Mouse (Mus musculus) liver, embryonic 15.5 days (tissue): Measurements from ENCODE around the gene Dcaf5. TPM values are rescaled to one million over a fixed set of nuclear protein-coding genes. Genes with fewer than 3 reads are reported as not detected.

ENCODE experiments used
- ATAC-seq: fragments of 200-750 bp; cut with Nextera tagmentation; 2 replicates; pipeline ENCODE4 v1.8.0; 2017; ENCODE audit warnings: moderate number of reproducible peaks, mild to moderate bottlenecking, moderate library complexity; ENCODE audit not compliant: insufficient read depth
- H3K27ac ChIP-seq: fragments of 300-500 bp; sonication (generic); replicated peaks from 2 replicates; pipeline ENCODE4 v1.5.1; 2015; ENCODE audit warnings: mild to moderate bottlenecking, inconsistent platforms
- H3K27me3 ChIP-seq: fragments of 300-500 bp; sonication (generic); 2 replicates; pipeline ENCODE4 v1.6.1; 2015; ENCODE audit warnings: mild to moderate bottlenecking, inconsistent platforms
- H3K36me3 ChIP-seq: fragments of 300-500 bp; sonication (generic); replicated peaks from 2 replicates; pipeline ENCODE4 v1.6.1; 2015; ENCODE audit warnings: moderate library complexity, mild to moderate bottlenecking, inconsistent platforms
- H3K4me1 ChIP-seq: fragments of 300-500 bp; sonication (generic); replicated peaks from 2 replicates; pipeline ENCODE4 v1.6.1; 2015; ENCODE audit warnings: inconsistent platforms
- H3K4me2 ChIP-seq: fragments of 300-500 bp; sonication (generic); 2 replicates; pipeline ENCODE4 v1.6.1; 2015; ENCODE audit warnings: moderate library complexity, mild to moderate bottlenecking, inconsistent platforms
- H3K4me3 ChIP-seq: fragments of 300-500 bp; sonication (generic); replicated peaks from 2 replicates; pipeline ENCODE4 v1.5.1; 2015; ENCODE audit warnings: mild to moderate bottlenecking, inconsistent platforms
- H3K9ac ChIP-seq: fragments of 300-500 bp; sonication (generic); 2 replicates; pipeline ENCODE4 v1.6.1; 2015; ENCODE audit warnings: moderate library complexity, mild to moderate bottlenecking, inconsistent platforms
- H3K9me3 ChIP-seq: fragments of 300-500 bp; sonication (generic); replicated peaks from 2 replicates; pipeline ENCODE4 v1.6.1; 2016; ENCODE audit warnings: inconsistent platforms
- WGBS: fragments of 180-500 bp; shearing (Covaris S2); methylation state at CpG from one replicate; pipeline ENCODE4 v1.1.7; 2015; ENCODE audit warnings: mixed read lengths; ENCODE audit not compliant: insufficient replicate concordance; 5-methylcytosine and 5-hydroxymethylcytosine counted together
- polyA plus RNA-seq: library from polyadenylated mRNA; unstranded; fragments of >200 nt; fragmentation: Nextera tagmentation; extraction: Ambion mirVana; gene quantifications from 2 replicates; pipeline ENCODE4 v1.2.1, GENCODE M21; 2015

Dcaf5 gene
- polyA plus RNA-seq, 1 experiment from 2014 or later: 2.2 TPM

DNA sequence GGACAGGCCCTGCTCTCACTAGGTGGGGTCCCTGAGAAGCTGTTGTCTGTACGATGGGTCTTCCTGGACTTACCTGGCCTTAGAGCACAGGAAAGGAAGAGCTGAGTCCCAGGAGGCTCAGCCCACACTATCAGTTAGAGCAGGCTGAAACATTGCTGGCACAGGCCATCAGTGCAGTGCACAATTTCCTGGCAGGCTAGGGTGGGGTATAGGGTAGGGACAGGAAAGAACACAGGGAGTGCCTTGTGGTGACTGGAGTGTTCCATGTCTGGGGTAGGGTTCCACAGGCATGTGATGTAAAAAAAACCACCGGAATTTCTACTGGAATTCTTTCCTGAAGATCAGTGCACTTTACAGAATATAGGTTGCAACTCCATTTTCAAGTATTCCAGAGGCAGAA lies 117.3 kb downstream of the Dcaf5 start:
- ATAC-seq: no peak
- H3K36me3 ChIP-seq: no peaks in the 10 kb centered on the region
- no peak overlapping the region for H3K9ac ChIP-seq
- H3K27ac ChIP-seq: no peak overlapping the region
- H3K4me2 ChIP-seq: no peak overlapping the region
- no peaks in the 10 kb centered on the region for H3K4me1 ChIP-seq
- no peak overlapping the region for H3K4me3 ChIP-seq
- WGBS: 41% methylated on average over 2 of the region's 2 CpGs
- no peaks in the 10 kb centered on the region for H3K27me3 ChIP-seq
- H3K9me3 ChIP-seq: no peaks in the 10 kb centered on the region

DNA sequence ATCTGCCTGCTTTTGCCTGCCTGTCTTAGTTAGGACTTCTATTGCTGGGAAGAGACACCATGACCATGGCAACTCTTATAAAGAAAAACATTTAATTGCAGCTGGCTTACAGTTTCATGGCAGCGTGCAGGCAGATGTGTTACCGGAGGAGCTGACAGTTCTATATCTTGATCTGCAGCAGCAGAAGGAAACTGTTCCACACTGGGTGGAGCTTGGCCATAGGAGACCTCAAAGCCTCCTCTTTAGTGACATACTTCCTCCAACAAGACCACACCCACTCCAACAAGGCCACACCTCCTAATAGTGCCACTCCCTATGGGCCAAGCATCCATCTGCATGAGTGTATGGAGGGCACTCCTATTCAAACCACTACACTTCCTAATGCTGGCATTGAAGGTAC lies 121.1 kb downstream of the Dcaf5 start:
- Histone ChIP-seq H3K27ac (no peak overlapping the region), H3K4me3 (no peak overlapping the region), H3K4me2 (no peak overlapping the region), H3K27me3 (no peaks in the 10 kb centered on the region), H3K4me1 (no peaks in the 10 kb centered on the region; the same call in 1 of the 2 replicates), H3K9me3 (no peaks in the 10 kb centered on the region), H3K9ac (no peak overlapping the region), H3K36me3 (no peaks in the 10 kb centered on the region)
- 34% methylated on average over 2 of the region's 2 CpGs for WGBS
- ATAC-seq: no peak

DNA sequence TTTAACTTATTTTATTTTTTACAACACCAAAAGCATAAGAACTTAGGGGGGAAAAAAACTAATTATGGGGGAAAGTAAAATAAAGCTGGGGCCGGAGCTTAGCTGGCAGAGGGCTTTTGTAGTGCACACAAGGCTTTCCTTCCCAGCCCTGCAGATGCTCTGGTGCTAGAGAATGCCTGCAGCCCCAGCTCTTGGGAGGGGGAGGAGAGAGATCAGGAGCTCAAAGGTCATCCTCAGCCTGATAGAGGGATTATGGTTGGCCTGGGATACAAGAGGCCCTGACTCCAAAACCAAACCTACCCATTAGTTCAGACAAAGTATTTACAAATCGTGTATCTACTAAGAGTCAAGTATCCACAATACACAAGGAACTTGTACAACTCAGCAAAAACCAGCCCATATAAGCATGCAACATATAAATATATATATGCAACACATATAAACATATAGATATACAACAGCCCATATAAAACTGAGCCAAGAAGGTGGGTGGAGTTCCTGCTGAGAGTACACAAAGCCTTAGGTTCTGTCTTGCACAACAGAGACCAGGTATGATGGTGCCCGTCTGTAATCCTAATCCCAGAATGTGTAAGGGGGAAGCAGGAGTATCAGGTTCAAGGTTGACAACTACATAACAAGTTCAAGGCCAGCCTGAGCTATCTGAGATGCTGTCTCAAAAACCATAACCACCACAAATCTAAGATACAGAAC lies 124.3 kb downstream of the Dcaf5 start:
- H3K4me3 ChIP-seq: no peak overlapping the region
- ATAC-seq: no peak
- H3K27me3 ChIP-seq: no peaks in the 10 kb centered on the region

DNA sequence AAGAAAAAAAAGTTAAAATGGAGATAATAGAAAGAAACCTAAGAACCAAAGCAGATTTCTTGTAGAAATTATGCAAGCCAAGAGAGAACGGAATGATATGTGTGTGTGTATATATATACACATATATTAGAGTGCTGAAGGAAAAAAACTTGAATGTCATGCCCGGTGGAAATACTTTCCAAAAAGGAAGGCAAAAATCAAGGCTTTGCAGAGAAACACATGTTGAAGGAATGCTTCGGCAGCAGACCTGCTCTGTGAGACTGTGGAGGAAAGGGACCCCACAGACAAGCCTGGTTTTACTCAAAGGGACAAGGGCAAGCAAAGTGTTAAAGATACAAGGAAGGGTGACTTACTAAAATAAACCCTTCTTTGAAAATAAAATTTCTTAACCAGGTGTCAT lies 128.8 kb downstream of the Dcaf5 start:
- no peaks in the 10 kb centered on the region for H3K9me3 ChIP-seq
- no peaks in the 10 kb centered on the region for H3K27me3 ChIP-seq
- no peak overlapping the region for H3K27ac ChIP-seq
- no peaks in the 10 kb centered on the region for H3K36me3 ChIP-seq
- H3K4me1 ChIP-seq: no peaks in the 10 kb centered on the region; the same call in 1 of the 2 replicates
- no peak overlapping the region for H3K4me2 ChIP-seq
- WGBS: 72% methylated on average over 3 of the region's 3 CpGs
- ATAC-seq: no peak
- H3K4me3 ChIP-seq: no peak overlapping the region
- H3K9ac ChIP-seq: no peak overlapping the region

More for the DNA sequence above, 124.3 kb downstream of the Dcaf5 start:
- H3K9me3 ChIP-seq: no peaks in the 10 kb centered on the region
- H3K4me1 ChIP-seq: no peaks in the 10 kb centered on the region; the same call in 1 of the 2 replicates
- H3K36me3 ChIP-seq: no peaks in the 10 kb centered on the region
- no peak overlapping the region for H3K4me2 ChIP-seq
- no peak overlapping the region for H3K9ac ChIP-seq
- 55% methylated on average over 3 of the region's 3 CpGs for WGBS
- no peak overlapping the region for H3K27ac ChIP-seq

DNA sequence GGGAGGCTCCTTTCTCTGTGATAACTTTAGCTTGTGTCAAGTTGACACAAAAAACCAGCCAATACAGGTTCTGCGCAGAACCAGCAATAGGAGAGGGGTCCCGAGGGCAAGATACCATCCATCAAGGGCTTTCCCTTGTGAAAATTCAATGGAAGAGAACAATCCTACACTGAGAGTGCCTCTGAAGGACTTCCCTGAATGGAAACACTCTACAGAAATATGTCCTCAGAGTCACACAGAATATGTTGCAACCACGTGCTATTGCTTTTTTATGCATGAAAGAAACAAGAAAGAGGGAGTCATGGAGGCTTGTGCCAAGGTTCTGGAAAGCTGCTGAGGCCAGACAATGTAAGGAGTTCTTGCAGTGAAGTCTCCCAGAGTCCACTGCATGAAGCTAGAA lies 131.9 kb downstream of the Dcaf5 start:
- Histone ChIP-seq H3K4me1 (no peaks in the 10 kb centered on the region), H3K9ac (no peak overlapping the region), H3K4me3 (no peak overlapping the region), H3K27me3 (no peaks in the 10 kb centered on the region), H3K4me2 (no peak overlapping the region), H3K27ac (no peak overlapping the region), H3K36me3 (no peaks in the 10 kb centered on the region), H3K9me3 (no peaks in the 10 kb centered on the region)
- no peak for ATAC-seq
- 75% methylated on average over 3 of the region's 3 CpGs for WGBS

DNA sequence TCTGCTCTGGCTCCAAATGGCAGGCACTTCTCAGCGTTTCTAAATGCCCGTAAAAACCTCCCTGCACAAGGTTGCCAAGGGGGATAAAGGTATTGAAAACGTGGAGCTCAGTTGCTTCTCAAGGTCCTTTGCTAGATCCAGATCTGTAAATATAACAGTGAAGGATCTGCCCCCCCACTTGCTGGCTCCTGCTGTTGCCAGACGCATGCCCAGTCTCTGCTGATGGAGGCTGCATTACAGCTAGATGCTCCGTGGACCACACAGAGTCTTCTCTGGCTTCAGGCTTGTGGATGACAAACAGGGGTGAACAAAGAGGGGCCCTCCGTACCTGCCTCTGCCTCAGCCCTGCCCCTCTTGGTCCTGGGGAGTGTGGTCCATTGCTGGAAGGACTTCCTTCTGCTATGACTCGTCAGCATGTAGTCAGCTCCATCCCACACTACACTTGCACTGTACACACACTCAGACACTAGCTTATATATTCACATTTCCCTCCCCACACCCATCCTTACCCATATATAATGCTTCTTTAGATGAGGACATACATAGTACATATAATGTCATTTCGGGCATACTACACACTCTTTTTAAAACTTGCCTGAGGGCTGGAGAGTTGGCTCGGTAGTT lies 135.5 kb downstream of the Dcaf5 start:
- H3K4me1 ChIP-seq: no peaks in the 10 kb centered on the region
- ATAC-seq: no peak
- no peaks in the 10 kb centered on the region for H3K9me3 ChIP-seq
- 57% methylated on average over 9 of the region's 9 CpGs for WGBS
- no peak overlapping the region for H3K27ac ChIP-seq
- no peak overlapping the region for H3K9ac ChIP-seq
- no peak overlapping the region for H3K4me3 ChIP-seq
- no peaks in the 10 kb centered on the region for H3K27me3 ChIP-seq
- no peaks in the 10 kb centered on the region for H3K36me3 ChIP-seq
- H3K4me2 ChIP-seq: no peak overlapping the region

DNA sequence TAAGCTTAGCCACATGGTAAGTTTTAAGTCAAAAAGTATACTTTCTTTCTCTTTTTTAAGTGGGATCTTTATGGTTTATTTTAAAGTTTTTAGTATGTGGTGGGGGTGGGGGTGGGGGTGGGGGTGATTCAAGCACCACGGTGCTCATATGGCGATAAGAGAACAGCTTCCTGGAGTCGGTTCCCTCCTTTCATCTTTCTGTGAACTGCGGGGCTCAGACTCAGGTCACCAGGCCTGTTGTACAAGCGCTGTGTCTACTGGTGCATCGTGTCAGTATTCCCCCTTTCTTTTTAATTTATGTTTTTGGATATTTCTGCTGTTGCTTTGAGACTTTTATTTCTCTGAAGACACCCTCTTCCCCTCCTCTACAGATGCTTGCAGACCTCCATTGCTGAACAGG lies 137.7 kb downstream of the Dcaf5 start:
- no peak overlapping the region for H3K4me3 ChIP-seq

DNA sequence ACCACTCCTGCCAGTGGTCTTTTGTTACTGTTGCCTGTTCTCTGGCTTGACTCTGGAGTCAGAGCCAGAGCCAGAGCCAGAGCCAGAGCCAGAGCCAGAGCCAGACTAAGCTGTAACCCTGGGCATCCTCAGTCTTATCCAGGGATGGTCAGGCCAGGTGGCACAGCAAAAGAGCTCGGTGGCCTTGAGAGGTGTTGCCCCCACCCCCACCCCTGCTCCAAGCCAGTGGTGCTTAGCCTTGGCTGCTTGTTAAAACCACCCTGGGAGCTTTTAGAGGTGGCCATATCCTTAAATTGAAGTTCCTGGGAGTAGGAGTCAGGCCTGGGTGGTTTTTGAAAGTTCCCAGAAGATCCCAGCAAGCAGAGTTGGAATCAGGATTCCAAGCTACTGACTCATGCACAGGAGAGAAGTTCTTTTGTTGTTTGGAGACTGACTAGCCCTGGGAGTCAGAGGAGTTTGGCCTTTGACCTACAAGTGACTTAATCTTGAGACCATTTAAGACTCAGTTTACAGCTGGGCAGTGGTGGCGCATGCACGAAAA lies 144.4 kb downstream of the Dcaf5 start:
- H3K4me2 ChIP-seq: no peak overlapping the region

More for the DNA sequence above, 137.7 kb downstream of the Dcaf5 start:
- H3K4me2 ChIP-seq: no peak overlapping the region
- no peaks in the 10 kb centered on the region for H3K27me3 ChIP-seq
- WGBS: 48% methylated on average over 6 of the region's 6 CpGs
- no peaks in the 10 kb centered on the region for H3K4me1 ChIP-seq
- no peak overlapping the region for H3K9ac ChIP-seq
- no peaks in the 10 kb centered on the region for H3K36me3 ChIP-seq
- H3K27ac ChIP-seq: no peak overlapping the region
- ATAC-seq: no peak
- H3K9me3 ChIP-seq: no peaks in the 10 kb centered on the region

DNA sequence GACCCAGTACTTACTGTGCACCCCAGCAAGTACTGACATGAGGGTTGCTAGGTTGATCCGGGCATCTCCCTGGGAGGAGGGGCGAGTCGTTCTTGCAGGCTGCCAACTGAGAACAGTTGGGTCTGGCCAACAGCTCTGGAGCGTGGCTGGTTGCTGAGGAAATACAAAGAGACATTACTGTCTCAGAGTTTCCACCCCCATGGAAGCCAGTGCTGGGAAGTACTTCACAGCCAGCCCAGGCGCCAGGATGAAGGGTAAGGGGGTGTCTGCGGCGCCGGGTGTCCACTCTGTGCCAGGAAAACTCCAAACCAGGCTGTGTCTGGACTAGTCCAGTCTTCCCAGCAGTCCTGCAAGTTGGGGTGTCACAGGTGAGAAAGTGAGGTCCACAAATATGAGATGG lies 145.4 kb downstream of the Dcaf5 start:
- WGBS: 62% methylated on average over 8 of the region's 8 CpGs
- Histone ChIP-seq H3K9me3 (no peaks in the 10 kb centered on the region), H3K27ac (no peak overlapping the region), H3K36me3 (no peaks in the 10 kb centered on the region), H3K4me1 (no peaks in the 10 kb centered on the region), H3K4me2 (no peak overlapping the region), H3K9ac (no peak overlapping the region), H3K27me3 (no peaks in the 10 kb centered on the region), H3K4me3 (no peak overlapping the region)
- ATAC-seq: no peak

More for the DNA sequence above, 144.4 kb downstream of the Dcaf5 start:
- Histone ChIP-seq H3K27me3 (no peaks in the 10 kb centered on the region), H3K9ac (no peak overlapping the region), H3K27ac (no peak overlapping the region), H3K4me1 (no peaks in the 10 kb centered on the region), H3K4me3 (no peak overlapping the region), H3K9me3 (no peaks in the 10 kb centered on the region), H3K36me3 (no peaks in the 10 kb centered on the region)
- 59% methylated on average over 3 of the region's 3 CpGs for WGBS
- no peak for ATAC-seq

DNA sequence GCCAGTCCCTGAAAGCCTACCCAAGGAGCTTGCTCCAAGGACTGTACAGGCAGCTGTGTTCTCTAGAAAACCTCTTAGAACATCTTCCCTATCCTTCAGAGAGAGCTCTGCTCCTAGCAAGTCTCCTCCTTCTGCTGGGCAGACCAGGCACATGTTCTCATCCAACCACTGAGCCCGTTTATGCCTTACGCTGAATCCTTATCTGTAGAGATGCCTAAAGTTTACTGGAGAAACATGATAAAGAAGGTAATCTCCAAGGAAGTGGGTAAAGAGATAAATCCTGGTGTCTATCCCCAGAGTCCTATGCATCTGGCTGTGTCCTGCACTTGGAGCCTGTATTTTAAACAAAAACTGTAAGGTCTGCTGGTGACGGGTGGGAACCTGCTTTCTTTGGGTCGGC lies 145.9 kb downstream of the Dcaf5 start:
- no peaks in the 10 kb centered on the region for H3K9me3 ChIP-seq
- WGBS: 25% methylated on average over 4 of the region's 4 CpGs
- no peak overlapping the region for H3K4me3 ChIP-seq
- ATAC-seq: no peak
- no peak overlapping the region for H3K9ac ChIP-seq
- no peak overlapping the region for H3K4me2 ChIP-seq
- H3K27me3 ChIP-seq: no peaks in the 10 kb centered on the region
- H3K27ac ChIP-seq: no peak overlapping the region
- no peaks in the 10 kb centered on the region for H3K4me1 ChIP-seq
- no peaks in the 10 kb centered on the region for H3K36me3 ChIP-seq

DNA sequence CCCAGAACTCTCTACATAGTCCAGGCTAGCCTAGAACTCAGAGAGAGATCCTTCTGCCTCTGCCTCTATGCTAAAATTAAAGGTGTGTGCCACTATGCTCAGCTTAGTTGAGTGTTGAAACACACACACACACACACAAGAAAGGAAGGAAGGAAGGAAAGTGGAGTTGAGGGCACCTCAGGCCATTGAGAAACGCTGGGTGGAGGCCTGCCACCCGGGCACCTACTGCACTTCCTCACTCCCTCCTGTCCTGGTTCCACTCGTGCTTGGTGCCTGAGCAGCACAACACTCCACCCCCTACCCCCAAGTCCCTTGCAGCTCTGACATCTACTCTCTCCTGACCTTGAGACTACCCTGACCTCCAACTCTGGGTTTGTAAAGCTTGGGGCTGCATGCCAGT lies 146.7 kb downstream of the Dcaf5 start:
- H3K27ac ChIP-seq: no peak overlapping the region
- H3K27me3 ChIP-seq: no peaks in the 10 kb centered on the region
- no peaks in the 10 kb centered on the region for H3K4me1 ChIP-seq
- no peaks in the 10 kb centered on the region for H3K9me3 ChIP-seq
- H3K36me3 ChIP-seq: no peaks in the 10 kb centered on the region
- 13% methylated on average over 3 of the region's 3 CpGs for WGBS
- no peak overlapping the region for H3K4me2 ChIP-seq
- no peak overlapping the region for H3K4me3 ChIP-seq
- H3K9ac ChIP-seq: no peak overlapping the region
- no peak for ATAC-seq
